Mouse (Mus musculus): Measurements from ENCODE around the gene Gla.

DNA sequence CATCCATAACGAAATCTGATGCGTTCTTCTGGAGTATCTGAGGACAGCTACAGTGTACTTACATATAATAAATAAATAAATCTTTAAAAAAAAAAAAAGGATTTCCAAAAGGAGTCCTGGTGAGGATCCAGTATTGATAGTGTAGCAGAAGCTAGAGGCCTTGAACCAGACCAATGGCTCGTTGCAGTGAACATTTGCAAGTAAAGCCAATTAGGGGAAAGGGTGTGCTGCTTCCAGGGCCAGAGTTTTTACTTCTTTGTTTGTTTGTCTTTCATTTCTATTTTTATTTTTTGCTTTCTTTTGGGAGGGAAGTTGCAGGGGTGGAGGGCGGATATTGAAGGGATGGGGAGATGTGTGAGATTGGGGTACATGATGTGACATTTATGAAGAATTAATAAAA, 47.6 kb downstream of the Gla start:
- no peak for TF ChIP-seq GATA1 (IDR thresholded peaks at IDR 0.05; ENCODE audit: low read length)
- no peak for TF ChIP-seq TAL1 (IDR thresholded peaks at IDR 0.05; ENCODE audit: low read length)

Measured in erythroblast, embryonic 14.5 days (primary cell).